Mouse (Mus musculus): ENCODE results near the gene Gm48551.

- TF ChIP-seq CTCF (conservative IDR thresholded peaks at IDR 0.05; ENCODE audit: insufficient read depth, insufficient read length, low read depth, low read length) (no peak), POLR2A (IDR thresholded peaks at IDR 0.05; ENCODE audit: low read depth, low read length) (no peak)
Observed at GRCm38 (mm10) chr10:81356991-81357844, 27.0 kb upstream of the Gm48551 start, which contains the start of gene Mfsd12.
